Mouse (Mus musculus) retina, postnatal 1 day (tissue): ENCODE data around the gene Rtp2.

Experiments
- DNase-seq: peaks from one replicate; pipeline ENCODE4 v3.0.0-alpha.2; 2012

Rtp2 gene

GRCm38 (mm10) chr16:23887910-23888579 is 44.1 kb downstream of the Rtp2 start:
- no peak for DNase-seq

GRCm38 (mm10) chr16:23885098-23885497 is 47.1 kb downstream of the Rtp2 start:
- DNase-seq, result no peak
